Mouse (Mus musculus): Measurements from ENCODE around the gene Mlx.

DNA sequence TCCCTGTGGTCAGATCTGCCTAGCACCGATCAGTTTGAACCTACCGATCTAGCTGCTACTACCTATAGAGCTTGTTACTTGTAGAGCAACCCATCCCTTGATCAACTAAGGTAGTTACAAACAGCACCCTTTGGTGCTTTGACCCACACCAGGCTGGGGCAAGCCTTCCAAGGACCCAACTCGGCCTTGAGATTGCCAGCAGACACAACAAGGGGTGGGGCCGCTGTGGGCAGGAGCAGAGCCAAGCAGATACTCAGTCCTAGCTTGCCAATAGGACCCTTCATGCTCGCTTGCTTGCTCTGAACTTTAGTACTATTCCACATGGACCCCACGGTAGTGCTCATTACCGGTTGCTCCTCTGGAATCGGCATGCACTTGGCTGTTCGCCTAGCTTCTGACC, 9.0 kb upstream of the Mlx start, which contains the start of gene Hsd17b1:
- no peak for TF ChIP-seq CTCF (IDR thresholded peaks at IDR 0.05; ENCODE audit: low read depth, low read length)
- no peak for TF ChIP-seq POLR2A (IDR thresholded peaks at IDR 0.05; ENCODE audit: borderline replicate concordance, low read depth, low read length)

Data from bone marrow macrophage, adult 2 months (primary cell).